14 mouse cellular contexts compared by ENCODE assay signal in genomic region chr10:38906121-38906520, GRCm38 (mm10). TPM values are rescaled to one million over a fixed set of nuclear protein-coding genes. Genes with fewer than 3 reads are reported as not detected.
"Had no signal": no experiment of that assay in that cellular context is flagged by ENCODE, and none has a peak within 500 bp of the region (broad histone marks: within the 10 kb centered on the region; RNA-seq: fewer than 3 reads in every experiment).

No protein-coding gene starts in this region.

- H3K4me2 ChIP-seq: limb, embryonic 13.5 days; midbrain, embryonic 15.5 days; neural tube, embryonic 12.5 days had no signal

- H3K36me3 ChIP-seq: limb, embryonic 13.5 days; midbrain, embryonic 15.5 days; neural tube, embryonic 12.5 days had no signal

- H3K9ac ChIP-seq: limb, embryonic 13.5 days; liver, embryonic 14.5 days; midbrain, embryonic 15.5 days; neural tube, embryonic 12.5 days had no signal

- H3K27me3 ChIP-seq: limb, embryonic 13.5 days; midbrain, embryonic 15.5 days; neural tube, embryonic 12.5 days had no signal

- ATAC-seq: midbrain, embryonic 15.5 days had no signal

- DNase-seq: kidney, adult 11 months; kidney, adult 9 months; kidney, postnatal 14 days; left cerebral cortex, postnatal 4 days; lung, adult 18-20 months; right cerebral cortex, postnatal 14 days; thymus, postnatal 36 days had no signal

- H3K27ac ChIP-seq: limb, embryonic 13.5 days; liver, embryonic 14.5 days; midbrain, embryonic 15.5 days; neural tube, embryonic 12.5 days had no signal

- H3K9me3 ChIP-seq: limb, embryonic 13.5 days; midbrain, embryonic 15.5 days; neural tube, embryonic 12.5 days had no signal

- H3K4me3 ChIP-seq: limb, embryonic 13.5 days; midbrain, embryonic 15.5 days; neural tube, embryonic 12.5 days had no signal

- H3K4me1 ChIP-seq: midbrain, embryonic 15.5 days; neural tube, embryonic 12.5 days had no signal

RNA-seq across cellular contexts. Expression of gene Lama4, which starts 59.2 kb away (rescaled TPM):
- total RNA-seq: megakaryocyte-erythroid progenitor cell, adult 5-6 weeks; monocyte, adult 5-6 weeks; neutrophil, adult 5-6 weeks had no signal
